Mouse (Mus musculus): ENCODE results near the gene Tent4b.

- TF ChIP-seq CTCF (IDR thresholded peaks at IDR 0.05; ENCODE audit: low read depth) = no peak
- TF ChIP-seq EP300 (optimal IDR thresholded peaks at IDR 0.05) = no peak
Measured at GRCm38 (mm10) chr8:88183121-88183520, 15.9 kb upstream of the Tent4b start.

Data from stomach, postnatal 0 days (tissue).